Mouse (Mus musculus) cerebellum, postnatal 14 days (tissue): ENCODE data around the gene Spock1.
"Not testable (repeated sequence)": the region's sequence is repeated elsewhere in the genome, so short reads cannot be mapped to it uniquely, and the experiment has no call there.

Experiments
- DNase-seq, 2 experiments: peaks; one replicate each; pipeline ENCODE4 v3.0.0; 2021; ENCODE audit warnings: mixed read lengths in 2 of 2

Gene Spock1

DNA sequence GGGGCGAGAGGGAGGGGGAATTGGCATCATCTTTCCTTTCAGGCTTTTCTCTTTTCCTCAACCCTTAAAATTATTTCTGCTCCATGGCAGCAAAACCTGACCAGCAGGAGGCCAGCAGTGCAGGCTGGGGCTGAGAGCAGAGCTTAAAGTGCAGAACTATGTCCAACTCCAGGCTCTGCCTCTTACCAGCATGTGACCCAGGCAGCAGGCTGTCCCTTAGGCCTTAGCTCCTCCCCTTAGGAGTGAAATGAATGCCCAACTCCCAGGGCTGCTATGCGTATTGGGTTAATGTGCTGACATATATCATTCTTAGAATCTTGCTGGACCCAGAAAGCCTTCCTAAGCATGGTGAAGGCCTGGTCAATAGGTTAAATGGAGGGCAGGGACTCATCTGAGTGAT, 434.1 kb downstream of the Spock1 start:
- DNase-seq, result no peak

DNA sequence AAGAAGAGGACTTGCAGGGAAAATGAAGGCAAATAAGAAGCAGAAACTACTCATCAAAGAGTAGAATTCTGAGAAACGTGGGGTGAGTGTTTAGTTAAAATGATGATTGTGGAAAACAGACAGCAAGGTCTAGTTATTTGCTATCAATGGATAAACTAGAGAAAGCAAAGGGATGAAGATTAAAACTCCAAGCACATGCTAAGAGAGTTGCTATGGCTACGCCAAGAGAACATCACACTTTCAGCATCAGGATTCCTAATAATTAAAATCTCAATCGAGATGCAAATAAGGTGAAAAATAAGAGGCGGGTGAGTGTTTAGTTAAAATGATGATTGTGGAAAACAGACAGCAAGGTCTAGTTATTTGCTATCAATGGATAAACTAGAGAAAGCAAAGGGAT, 437.2 kb downstream of the Spock1 start:
- not testable (repeated sequence) for DNase-seq

DNA sequence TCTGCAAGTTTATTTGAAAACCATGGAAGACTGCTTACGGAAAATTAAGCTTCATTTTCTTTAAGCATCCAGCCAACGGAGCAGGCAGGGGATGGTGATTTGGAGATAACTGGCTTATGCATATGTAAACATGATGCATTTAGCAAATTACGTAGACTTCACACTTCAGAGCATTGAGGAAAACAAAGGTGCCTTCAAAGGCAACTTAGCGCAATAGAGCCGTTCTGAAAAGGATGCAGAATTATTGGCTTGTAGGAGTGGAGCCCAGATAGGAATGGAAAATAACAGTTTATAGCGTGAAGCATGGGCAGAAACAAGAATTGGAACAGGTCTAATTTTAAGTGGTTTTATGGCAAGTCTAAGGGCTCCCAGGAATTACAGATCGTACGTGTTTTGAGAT, 448.2 kb downstream of the Spock1 start:
- DNase-seq, result no peak

DNA sequence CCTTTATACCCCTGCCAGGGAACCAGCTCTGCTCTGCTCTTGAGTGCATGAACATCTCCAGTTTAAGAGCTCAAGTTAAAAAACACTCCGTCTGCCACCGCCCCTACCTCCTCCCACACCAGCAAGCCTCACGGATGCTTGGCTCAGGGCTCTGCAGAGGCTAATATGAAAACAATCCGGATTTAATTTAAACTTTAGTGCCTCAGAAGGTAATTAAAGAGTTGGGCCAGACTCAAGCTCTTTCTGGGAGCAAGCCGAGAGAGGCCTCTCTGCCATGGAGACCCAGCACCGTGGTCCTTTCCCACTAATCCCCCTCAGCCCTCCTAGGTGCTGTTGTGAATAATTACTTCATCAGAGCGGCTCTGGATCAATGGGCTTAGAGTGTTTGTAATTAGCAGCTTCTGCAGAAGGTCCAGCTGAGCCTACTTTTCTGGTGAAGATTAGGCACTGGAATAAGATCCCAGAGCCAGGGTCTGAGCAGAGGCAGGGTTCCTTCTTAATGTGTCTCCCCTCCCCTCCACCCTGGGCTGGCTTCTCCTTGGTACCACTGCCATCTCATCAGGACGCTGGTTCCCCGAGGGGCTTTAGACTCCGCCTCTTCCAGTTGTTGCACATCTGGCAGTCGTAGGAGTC, 457.8 kb downstream of the Spock1 start:
- no peak for DNase-seq

DNA sequence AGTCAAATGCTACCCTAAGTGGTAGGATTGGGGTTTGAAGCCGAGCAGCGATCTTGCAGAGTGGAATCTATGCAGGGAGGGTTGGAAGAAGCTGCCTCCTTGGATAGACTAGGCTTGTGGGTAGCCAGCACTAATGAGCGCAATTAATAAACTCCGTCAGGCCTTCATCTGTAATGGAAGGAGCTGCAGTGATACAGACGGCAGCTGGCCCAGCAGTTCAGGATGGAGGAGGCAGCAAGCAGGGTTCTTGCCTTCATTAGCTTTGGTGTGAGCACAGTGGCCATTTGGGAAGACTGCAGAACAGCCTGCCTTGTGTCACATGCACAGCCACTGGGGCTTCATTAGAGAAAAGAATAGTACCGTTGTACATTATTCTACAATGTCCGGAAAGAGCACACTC, 459.2 kb downstream of the Spock1 start:
- no peak for DNase-seq

DNA sequence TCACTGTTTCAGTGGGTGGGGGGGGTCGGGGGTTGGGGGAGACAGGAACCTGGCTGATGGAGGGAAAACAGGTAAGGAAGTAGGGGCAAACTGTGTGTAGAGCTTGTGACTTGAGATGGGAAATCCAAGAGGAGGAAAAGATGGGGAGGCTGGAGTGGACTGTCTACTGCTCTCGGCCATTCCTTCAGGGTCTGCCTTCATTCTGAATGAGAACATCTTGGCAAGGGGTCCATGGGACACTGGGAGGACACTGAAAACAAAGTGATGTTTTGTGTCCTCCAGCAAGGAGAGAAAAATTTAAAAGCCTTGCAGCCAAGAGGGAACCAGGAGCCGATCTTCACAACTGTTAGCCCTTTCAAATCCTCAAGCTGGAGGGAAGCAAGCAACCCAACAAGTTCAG, 463.2 kb downstream of the Spock1 start:
- no peak for DNase-seq

DNA sequence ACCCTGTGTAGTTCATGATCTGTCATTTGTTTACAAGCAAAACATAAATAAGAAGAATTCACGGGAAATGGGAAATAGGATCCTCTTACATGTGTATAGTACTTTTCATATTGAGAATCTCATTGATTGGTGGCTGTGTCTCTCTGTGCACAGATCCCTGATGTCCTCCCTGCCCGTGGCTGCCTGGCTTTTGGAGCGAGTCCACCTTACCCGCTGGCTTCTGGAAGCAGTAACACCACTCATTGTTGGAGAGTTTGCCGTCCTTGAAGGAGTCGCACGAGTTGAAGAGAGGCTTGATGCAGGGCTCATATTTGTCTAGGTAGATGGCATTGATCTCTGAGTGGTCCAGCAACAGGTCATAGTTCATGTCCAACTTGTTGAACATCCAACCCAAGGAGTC, 468.0 kb downstream of the Spock1 start:
- DNase-seq, result peak; percentile 36 to 55

DNA sequence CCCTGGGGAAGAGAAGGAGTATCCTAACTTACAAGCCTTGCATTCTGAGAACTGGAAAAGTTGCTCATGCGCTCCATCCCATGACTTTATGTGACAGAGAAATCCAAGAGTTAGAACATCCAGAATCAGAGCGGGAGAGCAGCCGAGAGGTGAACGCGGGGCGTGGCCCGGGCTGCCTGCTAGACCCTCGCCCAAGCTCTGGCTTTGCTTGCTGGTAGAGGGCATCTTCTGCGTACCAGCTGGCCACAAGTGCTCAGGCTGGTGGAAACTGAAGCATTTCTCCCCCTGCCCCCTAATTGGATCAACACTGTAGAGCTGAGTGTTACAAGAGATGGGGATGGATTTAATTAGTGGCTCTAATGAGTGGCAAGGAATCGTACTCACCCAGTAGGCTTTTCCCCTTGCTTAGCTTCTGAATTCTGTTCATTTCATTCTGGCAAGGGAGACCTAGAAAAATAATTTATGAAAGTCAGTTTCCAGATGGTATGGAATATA, 472.4 kb downstream of the Spock1 start:
- DNase-seq, result no peak

- DNase-seq, result no peak
Observed at GRCm38 (mm10) chr13:57433848-57434247, 474.3 kb downstream of the Spock1 start.

GRCm38 (mm10) chr13:57431815-57432214, 476.3 kb downstream of the Spock1 start:
- no peak for DNase-seq

- DNase-seq, result no peak
Observed at GRCm38 (mm10) chr13:57428840-57429239, 479.3 kb downstream of the Spock1 start.

DNA sequence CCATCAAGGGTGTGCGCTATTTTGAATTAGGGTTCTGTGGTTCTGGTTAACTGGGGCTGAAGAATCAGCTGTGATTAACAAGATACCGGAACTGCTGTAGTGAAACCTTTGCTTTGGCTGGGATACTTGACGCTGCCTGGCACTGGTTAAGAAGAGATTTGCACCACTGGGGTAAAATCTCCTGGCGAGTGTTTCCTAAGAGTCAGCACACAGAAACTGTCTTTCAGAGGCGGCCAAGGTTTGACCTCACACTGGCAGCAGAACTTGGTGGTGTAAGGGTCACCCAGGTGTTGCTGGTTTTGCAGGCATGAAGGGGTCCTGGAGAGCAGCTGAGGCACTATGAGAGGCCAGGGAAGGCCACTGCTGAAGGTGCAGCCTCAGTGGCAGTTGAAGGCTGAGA, 489.4 kb downstream of the Spock1 start:
- no peak for DNase-seq

DNA sequence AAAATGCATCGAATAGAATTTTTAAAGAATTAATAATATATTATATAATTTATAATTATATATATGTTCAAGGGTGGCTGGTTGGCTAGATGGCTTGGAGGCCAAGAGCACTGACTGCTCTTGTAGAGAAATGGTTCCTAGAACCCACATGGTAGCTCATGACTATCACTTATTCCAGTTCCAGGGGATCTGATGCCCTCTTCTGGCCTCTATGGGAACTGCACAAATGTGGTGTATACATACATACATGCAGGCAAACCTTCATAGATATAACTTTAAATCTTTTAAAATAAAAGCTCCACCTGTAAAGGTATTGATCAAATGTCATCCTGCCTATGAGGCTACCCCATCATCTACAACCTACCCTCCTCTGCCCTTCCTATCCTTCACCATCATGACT, 493.4 kb downstream of the Spock1 start:
- DNase-seq, result no peak

DNA sequence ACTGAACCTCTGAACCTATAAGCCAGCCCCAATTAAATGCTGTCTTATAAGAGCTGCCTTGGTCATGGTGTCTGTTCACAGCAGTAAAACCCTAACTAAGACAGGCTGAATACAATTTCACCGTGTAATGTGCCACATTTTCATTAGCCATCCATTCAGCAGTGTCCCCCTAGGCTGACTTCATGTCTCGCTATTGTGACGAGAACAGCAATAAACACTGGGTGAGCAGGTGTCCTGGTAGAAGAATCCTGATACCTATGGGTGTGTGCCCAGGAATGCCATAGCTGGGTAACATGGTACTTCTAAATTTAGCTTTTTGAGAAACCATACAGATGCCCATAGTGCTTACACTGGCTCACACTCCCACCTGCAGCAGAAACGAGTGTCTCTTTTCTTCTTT, 500.5 kb downstream of the Spock1 start:
- no peak for DNase-seq

DNA sequence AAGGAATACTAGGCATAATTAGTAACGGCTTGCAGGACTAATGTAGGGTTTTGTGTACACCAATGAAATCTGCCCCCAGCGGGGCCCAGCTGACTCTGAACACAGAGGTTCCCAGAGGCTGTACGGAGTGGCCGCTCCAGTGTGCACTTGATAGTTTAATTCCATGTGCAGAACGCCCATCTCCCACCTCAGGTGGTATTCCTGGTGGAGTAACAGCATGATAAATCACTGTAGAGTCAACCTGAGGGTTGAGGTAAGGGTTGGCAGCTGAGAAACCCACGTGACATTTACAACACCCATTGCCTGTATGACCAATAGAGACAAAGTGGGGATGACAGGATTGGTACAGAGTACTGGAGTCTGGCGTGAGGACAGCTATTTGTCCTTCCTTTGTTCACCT, 505.7 kb downstream of the Spock1 start:
- no peak for DNase-seq

DNA sequence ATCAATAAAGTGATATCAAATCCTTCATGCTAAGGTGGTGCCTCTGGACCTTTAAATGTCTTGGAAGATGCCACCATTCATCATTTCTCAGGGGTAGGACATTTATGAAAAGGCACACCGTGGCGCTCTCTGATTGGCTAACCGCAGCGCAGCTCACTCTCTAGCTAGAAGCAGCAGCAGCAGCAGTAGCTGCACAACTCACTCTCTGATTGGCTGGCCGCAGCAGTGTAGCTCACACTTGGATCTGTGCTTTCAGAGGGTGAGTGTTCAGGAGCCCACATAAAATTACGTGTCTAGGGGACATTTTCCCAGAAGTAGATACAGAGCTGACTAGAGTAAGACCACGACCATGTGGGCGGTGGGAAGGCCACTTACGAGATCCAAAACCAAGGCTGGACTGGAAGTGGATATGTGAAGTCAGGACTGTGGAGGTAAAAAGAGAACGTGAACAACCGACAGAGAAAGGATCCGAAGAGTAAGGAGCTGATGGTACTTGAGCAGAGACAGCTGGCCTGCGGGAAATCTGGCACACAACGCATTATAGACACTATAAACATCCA, 535.9 kb downstream of the Spock1 start:
- no peak for DNase-seq
